Mouse (Mus musculus) ES-Bruce4 (cell line): ENCODE measurements around the gene Tiam1.

ENCODE experiments used
- EP300 ChIP-seq: IDR thresholded peaks from 2 replicates; pipeline ENCODE4 v1.6.1; 2011; ENCODE audit warnings: low read depth, low read length; ENCODE audit not compliant: insufficient read depth
- POLR2A ChIP-seq: IDR thresholded peaks from one replicate; pipeline ENCODE4 v1.8.1; 2011; ENCODE audit warnings: low read length; ENCODE audit not compliant: insufficient read depth

DNA sequence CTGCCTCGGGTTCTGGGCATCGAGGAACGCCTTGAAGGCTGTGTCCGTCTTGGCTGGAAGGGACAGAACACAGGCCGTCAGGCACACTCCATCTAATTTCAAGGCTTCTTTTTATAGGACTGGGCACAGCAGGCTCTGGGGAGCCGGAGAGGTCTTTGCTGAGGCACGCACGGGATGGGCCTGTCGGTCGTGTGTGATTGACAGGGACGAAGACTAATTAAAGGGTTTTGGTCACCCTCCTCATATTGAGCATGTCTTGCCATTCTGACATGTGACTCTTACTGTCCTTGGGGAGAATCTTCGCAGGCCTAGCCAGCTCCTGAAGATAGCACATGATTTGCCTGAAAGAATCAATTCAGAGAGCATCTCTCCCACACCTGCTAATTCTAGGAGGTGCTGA lies 338.4 kb downstream of the Tiam1 start:
- no peak for TF ChIP-seq EP300
- no peak for TF ChIP-seq POLR2A
